Mouse (Mus musculus) hindbrain, embryonic 13.5 days (tissue): ENCODE measurements at regions not wholly inside any gene's neighbourhood (a gene's known extent, or its start where the extent isn't known, plus 50 kb on each side); places are given as distances from the start of the nearest gene placed in this dataset.
A peak's percentile ranks its signal among the peaks of the same experiment; 100 is the strongest.

ENCODE experiments used
- ATAC-seq: fragments of 200-750 bp; cut with Nextera tagmentation; 2 replicates; pipeline ENCODE4 v1.8.0; 2017; ENCODE audit warnings: moderate TSS enrichment; ENCODE audit not compliant: low FRiP score
- H3K27ac ChIP-seq: fragments of 300-500 bp; sonication (generic); 2 replicates; pipeline ENCODE4 v1.5.1; 2015; ENCODE audit warnings: inconsistent platforms, mild to moderate bottlenecking, moderate library complexity
- H3K27me3 ChIP-seq: fragments of 300-500 bp; sonication (generic); 2 replicates; pipeline ENCODE4 v1.6.1; 2015; ENCODE audit warnings: mild to moderate bottlenecking, inconsistent platforms
- H3K36me3 ChIP-seq: fragments of 300-500 bp; sonication (generic); 2 replicates; pipeline ENCODE4 v1.6.1; 2015; ENCODE audit warnings: mild to moderate bottlenecking, inconsistent platforms
- H3K4me1 ChIP-seq: fragments of 300-500 bp; sonication (generic); replicated peaks from 2 replicates; pipeline ENCODE4 v1.6.1; 2015; ENCODE audit warnings: inconsistent platforms
- H3K4me2 ChIP-seq: fragments of 300-500 bp; sonication (generic); 2 replicates; pipeline ENCODE4 v1.6.1; 2015; ENCODE audit warnings: inconsistent platforms, mild to moderate bottlenecking, moderate library complexity
- H3K4me3 ChIP-seq: fragments of 300-500 bp; sonication (generic); 2 replicates; pipeline ENCODE4 v1.5.1; 2015; ENCODE audit warnings: mild to moderate bottlenecking, inconsistent platforms
- H3K9ac ChIP-seq: fragments of 300-500 bp; sonication (generic); 2 replicates; pipeline ENCODE4 v1.6.1; 2015; ENCODE audit warnings: mild to moderate bottlenecking, inconsistent platforms
- H3K9me3 ChIP-seq: fragments of 300-500 bp; sonication (generic); 2 replicates; pipeline ENCODE4 v1.6.1; 2016; ENCODE audit warnings: inconsistent platforms
- WGBS: fragments of 180-500 bp; shearing (Covaris S2); methylation state at CpG from one replicate; pipeline ENCODE4 v1.1.7; 2015; 5-methylcytosine and 5-hydroxymethylcytosine counted together

GRCm38 (mm10) chr1:28373351-28373750 is 406.7 kb downstream of the Gm597 start:
- Histone ChIP-seq H3K4me2 (no peak overlapping the region), H3K9ac (no peak overlapping the region), H3K27ac (no peak overlapping the region), H3K4me3 (no peak overlapping the region), H3K4me1 (no peaks in the 10 kb centered on the region), H3K9me3 (no peaks in the 10 kb centered on the region), H3K27me3 (no peaks in the 10 kb centered on the region), H3K36me3 (no peaks in the 10 kb centered on the region)
- WGBS: 87% methylated on average over 3 of the region's 3 CpGs
- no peak for ATAC-seq

GRCm38 (mm10) chr1:28349411-28349973 is 430.6 kb downstream of the Gm597 start:
- H3K36me3 ChIP-seq: no peaks in the 10 kb centered on the region
- WGBS: 68% methylated on average over 2 of the region's 2 CpGs
- no peak for ATAC-seq

GRCm38 (mm10) chr1:28348572-28348971 is 431.5 kb downstream of the Gm597 start:
- Histone ChIP-seq H3K27ac (no peak overlapping the region), H3K36me3 (no peaks in the 10 kb centered on the region), H3K9me3 (no peaks in the 10 kb centered on the region), H3K27me3 (no peaks in the 10 kb centered on the region), H3K4me3 (no peak overlapping the region), H3K4me2 (no peak overlapping the region), H3K9ac (no peak overlapping the region), H3K4me1 (no peaks in the 10 kb centered on the region)
- no peak for ATAC-seq
- 72% methylated on average over 3 of the region's 3 CpGs for WGBS

More at GRCm38 (mm10) chr1:28349411-28349973, 430.6 kb downstream of the Gm597 start:
- H3K4me3 ChIP-seq: no peak overlapping the region
- no peaks in the 10 kb centered on the region for H3K9me3 ChIP-seq
- no peaks in the 10 kb centered on the region for H3K4me1 ChIP-seq
- no peak overlapping the region for H3K9ac ChIP-seq
- no peak overlapping the region for H3K27ac ChIP-seq
- H3K27me3 ChIP-seq: no peaks in the 10 kb centered on the region
- no peak overlapping the region for H3K4me2 ChIP-seq

- no peak for ATAC-seq
- Histone ChIP-seq H3K9me3 (no peaks in the 10 kb centered on the region), H3K4me1 (no peaks in the 10 kb centered on the region), H3K4me3 (no peak overlapping the region), H3K27me3 (no peaks in the 10 kb centered on the region), H3K27ac (no peak overlapping the region), H3K4me2 (no peak overlapping the region), H3K9ac (no peak overlapping the region), H3K36me3 (no peaks in the 10 kb centered on the region)
- 75% methylated on average over 1 of the region's 1 CpGs for WGBS
Observed at GRCm38 (mm10) chr1:28340054-28340453, 440.0 kb downstream of the Gm597 start.

- Histone ChIP-seq H3K9ac (no peak overlapping the region), H3K27me3 (no peaks in the 10 kb centered on the region), H3K27ac (no peak overlapping the region), H3K4me3 (no peak overlapping the region), H3K4me1 (no peaks in the 10 kb centered on the region), H3K36me3 (no peaks in the 10 kb centered on the region), H3K4me2 (no peak overlapping the region), H3K9me3 (no peaks in the 10 kb centered on the region)
- no peak for ATAC-seq
- 78% methylated on average over 3 of the region's 3 CpGs for WGBS
Observed at GRCm38 (mm10) chr1:28334366-28334765, 445.7 kb downstream of the Gm597 start.

GRCm38 (mm10) chr1:28332031-28332430 is 448.0 kb downstream of the Gm597 start:
- ATAC-seq: peak; percentile 52; the same call in 1 of the 2 replicates
- Histone ChIP-seq H3K36me3 (no peaks in the 10 kb centered on the region), H3K27ac (no peak overlapping the region), H3K4me1 (no peaks in the 10 kb centered on the region), H3K4me3 (no peak overlapping the region), H3K27me3 (no peaks in the 10 kb centered on the region), H3K4me2 (no peak overlapping the region), H3K9ac (no peak overlapping the region), H3K9me3 (no peaks in the 10 kb centered on the region)

- Histone ChIP-seq H3K36me3 (no peaks in the 10 kb centered on the region), H3K9me3 (no peaks in the 10 kb centered on the region), H3K9ac (no peak overlapping the region), H3K4me3 (no peak overlapping the region), H3K4me2 (no peak overlapping the region), H3K27me3 (no peaks in the 10 kb centered on the region), H3K4me1 (no peaks in the 10 kb centered on the region), H3K27ac (no peak overlapping the region)
- ATAC-seq: no peak
- WGBS: 82% methylated on average over 9 of the region's 9 CpGs
Observed at GRCm38 (mm10) chr1:28328986-28329385, 451.1 kb downstream of the Gm597 start.

GRCm38 (mm10) chr1:28328539-28328938 is 451.5 kb downstream of the Gm597 start:
- Histone ChIP-seq H3K4me3 (no peak overlapping the region), H3K9ac (no peak overlapping the region), H3K9me3 (no peaks in the 10 kb centered on the region), H3K4me1 (no peaks in the 10 kb centered on the region), H3K4me2 (no peak overlapping the region), H3K27ac (no peak overlapping the region), H3K27me3 (no peaks in the 10 kb centered on the region), H3K36me3 (no peaks in the 10 kb centered on the region)
- ATAC-seq: no peak
- WGBS: 86% methylated on average over 6 of the region's 6 CpGs

- Histone ChIP-seq H3K27me3 (no peaks in the 10 kb centered on the region), H3K27ac (no peak overlapping the region), H3K9me3 (no peaks in the 10 kb centered on the region), H3K9ac (no peak overlapping the region), H3K4me3 (no peak overlapping the region), H3K4me2 (no peak overlapping the region), H3K36me3 (no peaks in the 10 kb centered on the region), H3K4me1 (no peaks in the 10 kb centered on the region)
- ATAC-seq: no peak
- 70% methylated on average over 3 of the region's 3 CpGs for WGBS
Observed at GRCm38 (mm10) chr1:28324141-28324540, 455.9 kb downstream of the Gm597 start.
